Mouse (Mus musculus) midbrain, embryonic 15.5 days (tissue): ENCODE results near the gene Taf3. TPM values are rescaled to one million over a fixed set of nuclear protein-coding genes. Genes with fewer than 3 reads are reported as not detected.

Experiments used
- ATAC-seq: fragments of 200-750 bp; cut with Nextera tagmentation; replicated peaks from 2 replicates; pipeline ENCODE4 v1.8.0; 2017; ENCODE audit warnings: moderate TSS enrichment
- H3K27ac ChIP-seq: fragments of 300-500 bp; sonication (generic); 2 replicates; pipeline ENCODE4 v1.5.1; 2015; ENCODE audit warnings: mild to moderate bottlenecking, inconsistent platforms
- H3K27me3 ChIP-seq: fragments of 300-500 bp; sonication (generic); replicated peaks from 2 replicates; pipeline ENCODE4 v1.6.1; 2015; ENCODE audit warnings: inconsistent platforms
- H3K36me3 ChIP-seq: fragments of 300-500 bp; sonication (generic); replicated peaks from 2 replicates; pipeline ENCODE4 v1.6.1; 2015; ENCODE audit warnings: inconsistent platforms
- H3K4me1 ChIP-seq: fragments of 300-500 bp; sonication (generic); 2 replicates; pipeline ENCODE4 v1.6.1; 2015; ENCODE audit warnings: inconsistent platforms
- H3K4me2 ChIP-seq: fragments of 300-500 bp; sonication (generic); 2 replicates; pipeline ENCODE4 v1.6.1; 2015; ENCODE audit warnings: inconsistent platforms, mild to moderate bottlenecking, moderate library complexity
- H3K4me3 ChIP-seq: fragments of 300-500 bp; sonication (generic); 2 replicates; pipeline ENCODE4 v1.5.1; 2015; ENCODE audit warnings: mild to moderate bottlenecking, inconsistent platforms
- H3K9ac ChIP-seq: fragments of 300-500 bp; sonication (generic); 2 replicates; pipeline ENCODE4 v1.6.1; 2015; ENCODE audit warnings: mild to moderate bottlenecking, inconsistent platforms
- H3K9me3 ChIP-seq: fragments of 300-500 bp; sonication (generic); 2 replicates; pipeline ENCODE4 v1.6.1; 2016; ENCODE audit warnings: inconsistent platforms
- WGBS: fragments of 180-500 bp; shearing (Covaris S2); methylation state at CpG from one replicate; pipeline ENCODE4 v1.1.7; 2015; ENCODE audit warnings: mixed read lengths; 5-methylcytosine and 5-hydroxymethylcytosine counted together
- polyA plus RNA-seq: library from polyadenylated mRNA; unstranded; fragments of >200 nt; fragmentation: Nextera tagmentation; extraction: Ambion mirVana; gene quantifications from 2 replicates; pipeline ENCODE4 v1.2.1, GENCODE M21; 2015

The Taf3 gene
- polyA plus RNA-seq, 1 experiment from 2014 or later: 14.8 TPM

- H3K4me2 ChIP-seq: no peak overlapping the region
- H3K27ac ChIP-seq: no peak overlapping the region
- H3K9ac ChIP-seq: no peak overlapping the region
- H3K36me3 ChIP-seq: peaks cover 13% of the 10 kb centered on the region
- H3K4me3 ChIP-seq: no peak overlapping the region
- H3K9me3 ChIP-seq: no peaks in the 10 kb centered on the region
- no peak for ATAC-seq
- H3K4me1 ChIP-seq: peaks cover 26% of the 10 kb centered on the region
- no peaks in the 10 kb centered on the region for H3K27me3 ChIP-seq
- WGBS: 88% methylated on average over 3 of the region's 3 CpGs
These were observed 2.5 kb upstream of the Taf3 start for GRCm38 (mm10) chr2:10050878-10051277.

GRCm38 (mm10) chr2:10049456-10049855 lies 1.1 kb upstream of the Taf3 start:
- Histone ChIP-seq H3K36me3 (no peaks in the 10 kb centered on the region; the same call in 1 of the 2 replicates), H3K4me1 (peaks cover 26% of the 10 kb centered on the region), H3K27me3 (no peaks in the 10 kb centered on the region), H3K4me3 (peak overlapping the region; percentile 97), H3K4me2 (peak overlapping the region; percentile 92), H3K9ac (peak overlapping the region; percentile 78; the same call in 1 of the 2 replicates), H3K9me3 (no peaks in the 10 kb centered on the region), H3K27ac (no peak overlapping the region)
- ATAC-seq: no peak
- WGBS: 16% methylated on average over 10 of the region's 10 CpGs

GRCm38 (mm10) chr2:10047758-10048436 lies 499 bp downstream of the Taf3 start:
- Histone ChIP-seq H3K4me3 (peak overlapping the region; percentile 97), H3K4me1 (peaks cover 26% of the 10 kb centered on the region), H3K9me3 (no peaks in the 10 kb centered on the region), H3K27ac (peak overlapping the region; percentile 78), H3K4me2 (peak overlapping the region; percentile 92), H3K9ac (peak overlapping the region; percentile 78), H3K36me3 (no peaks in the 10 kb centered on the region), H3K27me3 (no peaks in the 10 kb centered on the region)
- ATAC-seq: peak; percentile 83
- WGBS: under 1% methylated on average over 47 of the region's 47 CpGs

GRCm38 (mm10) chr2:10034976-10035375 lies 13.4 kb downstream of the Taf3 start:
- no peak overlapping the region for H3K9ac ChIP-seq
- no peaks in the 10 kb centered on the region for H3K9me3 ChIP-seq
- H3K4me1 ChIP-seq: peaks cover 2% of the 10 kb centered on the region
- H3K27me3 ChIP-seq: no peaks in the 10 kb centered on the region
- H3K36me3 ChIP-seq: no peaks in the 10 kb centered on the region; the same call in 1 of the 2 replicates
- no peak overlapping the region for H3K4me3 ChIP-seq
- no peak overlapping the region for H3K27ac ChIP-seq
- no peak for ATAC-seq
- H3K4me2 ChIP-seq: no peak overlapping the region
- 78% methylated on average over 3 of the region's 3 CpGs for WGBS

- Histone ChIP-seq H3K4me2 (no peak overlapping the region), H3K4me1 (peaks cover 10% of the 10 kb centered on the region), H3K9me3 (no peaks in the 10 kb centered on the region), H3K36me3 (no peaks in the 10 kb centered on the region), H3K4me3 (no peak overlapping the region), H3K9ac (no peak overlapping the region), H3K27me3 (no peaks in the 10 kb centered on the region), H3K27ac (no peak overlapping the region)
- ATAC-seq: no peak
- WGBS: 66% methylated on average over 4 of the region's 4 CpGs
These were observed 14.7 kb downstream of the Taf3 start for GRCm38 (mm10) chr2:10033684-10034083.

- Histone ChIP-seq H3K9ac (no peak overlapping the region), H3K4me1 (peaks cover 10% of the 10 kb centered on the region), H3K36me3 (no peaks in the 10 kb centered on the region), H3K27me3 (no peaks in the 10 kb centered on the region), H3K9me3 (no peaks in the 10 kb centered on the region), H3K4me2 (peak overlapping the region; percentile 20; the same call in 1 of the 2 replicates), H3K4me3 (no peak overlapping the region), H3K27ac (peak overlapping the region; percentile 34; the same call in 1 of the 2 replicates)
- 59% methylated on average over 7 of the region's 7 CpGs for WGBS
- peak; percentile 44; the same call in 1 of the 2 replicates for ATAC-seq
These were observed 18.6 kb downstream of the Taf3 start for GRCm38 (mm10) chr2:10029755-10030154.

GRCm38 (mm10) chr2:10024264-10024663 lies 24.1 kb downstream of the Taf3 start:
- H3K4me1 ChIP-seq: 0 out of 2 replicates have a peak, but pooled peaks cover 1% of the 10 kb centered on the region
- no peaks in the 10 kb centered on the region for H3K9me3 ChIP-seq
- no peak overlapping the region for H3K4me2 ChIP-seq
- ATAC-seq: no peak
- WGBS: 87% methylated on average over 6 of the region's 6 CpGs
- no peak overlapping the region for H3K27ac ChIP-seq
- no peak overlapping the region for H3K4me3 ChIP-seq
- no peaks in the 10 kb centered on the region for H3K36me3 ChIP-seq
- H3K9ac ChIP-seq: no peak overlapping the region
- H3K27me3 ChIP-seq: no peaks in the 10 kb centered on the region

GRCm38 (mm10) chr2:10021296-10021695 lies 27.1 kb downstream of the Taf3 start:
- H3K4me2 ChIP-seq: no peak overlapping the region
- no peaks in the 10 kb centered on the region for H3K36me3 ChIP-seq
- no peaks in the 10 kb centered on the region for H3K9me3 ChIP-seq
- no peaks in the 10 kb centered on the region for H3K27me3 ChIP-seq
- 90% methylated on average over 11 of the region's 11 CpGs for WGBS
- H3K4me3 ChIP-seq: no peak overlapping the region
- H3K27ac ChIP-seq: no peak overlapping the region
- H3K9ac ChIP-seq: no peak overlapping the region
- ATAC-seq: no peak
- H3K4me1 ChIP-seq: no peaks in the 10 kb centered on the region

GRCm38 (mm10) chr2:10014951-10015635 lies 33.3 kb downstream of the Taf3 start:
- H3K4me1 ChIP-seq: peaks cover 1% of the 10 kb centered on the region; the same call in 1 of the 2 replicates
- no peaks in the 10 kb centered on the region for H3K9me3 ChIP-seq
- no peak for ATAC-seq
- no peaks in the 10 kb centered on the region for H3K27me3 ChIP-seq
- no peak overlapping the region for H3K4me3 ChIP-seq
- H3K9ac ChIP-seq: no peak overlapping the region
- no peak overlapping the region for H3K27ac ChIP-seq
- H3K36me3 ChIP-seq: no peaks in the 10 kb centered on the region
- 87% methylated on average over 10 of the region's 10 CpGs for WGBS
- H3K4me2 ChIP-seq: no peak overlapping the region

GRCm38 (mm10) chr2:10010263-10010909 lies 38.0 kb downstream of the Taf3 start:
- Histone ChIP-seq H3K36me3 (no peaks in the 10 kb centered on the region), H3K27me3 (no peaks in the 10 kb centered on the region)
- 33% methylated on average over 7 of the region's 7 CpGs for WGBS

GRCm38 (mm10) chr2:10009671-10010254 lies 38.6 kb downstream of the Taf3 start:
- no peak for ATAC-seq
- WGBS: 79% methylated on average over 13 of the region's 13 CpGs

More at GRCm38 (mm10) chr2:10010263-10010909, 38.0 kb downstream of the Taf3 start:
- H3K27ac ChIP-seq: no peak overlapping the region
- H3K4me3 ChIP-seq: no peak overlapping the region
- no peak overlapping the region for H3K9ac ChIP-seq
- H3K9me3 ChIP-seq: no peaks in the 10 kb centered on the region
- peaks cover 7% of the 10 kb centered on the region for H3K4me1 ChIP-seq
- ATAC-seq: peak; percentile 75
- no peak overlapping the region for H3K4me2 ChIP-seq

GRCm38 (mm10) chr2:10008593-10008992 lies 39.8 kb downstream of the Taf3 start:
- Histone ChIP-seq H3K4me1 (peaks cover 7% of the 10 kb centered on the region), H3K9ac (no peak overlapping the region), H3K4me3 (no peak overlapping the region), H3K27me3 (no peaks in the 10 kb centered on the region), H3K4me2 (no peak overlapping the region), H3K9me3 (no peaks in the 10 kb centered on the region), H3K27ac (no peak overlapping the region), H3K36me3 (no peaks in the 10 kb centered on the region)
- no peak for ATAC-seq
- WGBS: 77% methylated on average over 4 of the region's 4 CpGs

More at GRCm38 (mm10) chr2:10009671-10010254, 38.6 kb downstream of the Taf3 start:
- H3K4me1 ChIP-seq: peaks cover 7% of the 10 kb centered on the region
- H3K4me3 ChIP-seq: no peak overlapping the region
- H3K9me3 ChIP-seq: no peaks in the 10 kb centered on the region
- no peaks in the 10 kb centered on the region for H3K36me3 ChIP-seq
- H3K27me3 ChIP-seq: no peaks in the 10 kb centered on the region
- no peak overlapping the region for H3K4me2 ChIP-seq
- H3K9ac ChIP-seq: no peak overlapping the region
- no peak overlapping the region for H3K27ac ChIP-seq
